Mouse (Mus musculus): ENCODE results near the gene Rad50.

DNA sequence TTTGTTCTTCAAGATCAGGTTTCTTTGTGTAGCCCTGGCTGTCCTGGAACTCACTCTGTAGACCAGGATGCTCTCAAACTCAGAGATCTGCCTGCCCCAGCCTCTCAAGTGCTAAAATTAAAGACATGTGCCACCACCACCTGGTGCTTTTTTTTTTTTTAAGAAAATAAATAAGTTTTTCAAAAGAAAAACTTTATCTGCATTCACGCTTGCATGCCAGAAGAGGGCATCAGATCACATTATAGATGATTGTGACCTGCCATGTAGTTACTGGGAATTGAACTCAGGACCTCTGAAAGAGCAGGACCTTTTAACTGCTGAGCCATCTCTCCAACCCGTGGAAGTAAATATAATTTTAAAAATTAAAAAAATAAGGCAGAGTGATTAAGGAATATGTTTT, 38.1 kb upstream of the Rad50 start:
- TF ChIP-seq POLR2A (IDR thresholded peaks at IDR 0.05; ENCODE audit: insufficient read length, low read depth), result no peak
- no peak for TF ChIP-seq MYOG (IDR thresholded peaks at IDR 0.05; ENCODE audit: control insufficient read depth in 1 of 3, insufficient read depth in 1 of 3, insufficient read length in 2 of 3, low read depth in 2 of 3)
- no peak for TF ChIP-seq TCF12 (IDR thresholded peaks at IDR 0.05; ENCODE audit: insufficient read depth, poor library complexity, severe bottlenecking)
- no peak for TF ChIP-seq REST (IDR thresholded peaks at IDR 0.05; ENCODE audit: insufficient read depth, insufficient read length)
- no peak for TF ChIP-seq POLR2AphosphoS2 (IDR thresholded peaks at IDR 0.05; ENCODE audit: insufficient read length, low read depth)
- no peak for TF ChIP-seq E2F4 (IDR thresholded peaks at IDR 0.05; ENCODE audit: insufficient read depth)
- no peak for TF ChIP-seq MYOD1 (IDR thresholded peaks at IDR 0.05; ENCODE audit: control insufficient read depth in 1 of 3, insufficient read length in 2 of 3, low read depth in 2 of 3)
- no peak for TF ChIP-seq MAX (IDR thresholded peaks at IDR 0.05; ENCODE audit: low read depth)
- TF ChIP-seq USF1 (IDR thresholded peaks at IDR 0.05; ENCODE audit: low read depth), result no peak
- no peak for TF ChIP-seq TCF3 (IDR thresholded peaks at IDR 0.05; ENCODE audit: insufficient read length, low read depth)
- no peak for TF ChIP-seq CEBPB (IDR thresholded peaks at IDR 0.05; ENCODE audit: insufficient read depth, poor library complexity, severe bottlenecking)
